Mouse (Mus musculus): ENCODE results near the gene Uckl1. TPM values are rescaled to one million over a fixed set of nuclear protein-coding genes. Genes with fewer than 3 reads are reported as not detected.

The Uckl1 gene
- total and polyA plus RNA-seq, 3 experiments = 16.0 to 31.9 (median 18.7) TPM

GRCm38 (mm10) chr2:181578790-181579618 lies 5.7 kb downstream of the Uckl1 start:
- dilution Hi-C loops (cut with MboI; ENCODE audit: extremely low pct_ligation_motif_present, extremely low pct_unique_long_range_greater_than_20kb, low sequenced_read_pairs) (no loop called here), in situ Hi-C loops (cut with MboI; ENCODE audit: low pct_ligation_motif_present, low pct_unique_long_range_greater_than_20kb, low sequenced_read_pairs) (loop anchor here (5.0 kb wide), 1 partner anchor 187 kb away; no protein-coding TSS in a partner anchor)
- no peak for DNase-seq (ENCODE audit: extremely low read depth)
- H3K27me3 ChIP-seq (replicated peaks) = no peaks in the 10 kb centered on the region
- peaks cover 4% of the 10 kb centered on the region; the same call in 1 of the 2 replicates for H3K79me2 ChIP-seq (replicated peaks; ENCODE audit: control insufficient read depth, extremely low read depth, insufficient read depth, poor library complexity, severe bottlenecking)
- H3K36me3 ChIP-seq (replicated peaks in 1 of 2; ENCODE audit: control insufficient read depth in 1 of 2, insufficient read depth in 1 of 2, low read length in 1 of 2) = peaks cover 8 to 52% of the 10 kb centered on the region in 2 experiments
- no peak overlapping the region for H3K27ac ChIP-seq (ENCODE audit: insufficient read depth, low read depth)
- no peaks in the 10 kb centered on the region for H3K9me3 ChIP-seq (replicated peaks; ENCODE audit: low read length)
- H3K4me1 ChIP-seq (ENCODE audit: control insufficient read depth in 1 of 2, insufficient read depth in 2 of 2) = peaks cover 3 to 25% of the 10 kb centered on the region in 2 experiments; a peak in 2 of 4 replicates
- H3K4me2 ChIP-seq (ENCODE audit: insufficient read depth, low read depth, poor library complexity, severe bottlenecking) = no peak overlapping the region
- TF ChIP-seq JUN (IDR thresholded peaks at IDR 0.05; ENCODE audit: insufficient read depth, low read depth, low read length) = no peak
- no peak for TF ChIP-seq ZNF384 (IDR thresholded peaks at IDR 0.05; ENCODE audit: low read depth, low read length)
- no peak for TF ChIP-seq PAX5 (IDR thresholded peaks at IDR 0.05; ENCODE audit: low read length)
- TF ChIP-seq ZKSCAN1 (IDR thresholded peaks at IDR 0.05; ENCODE audit: borderline replicate concordance, low read depth, low read length) = no peak
- no peak for TF ChIP-seq CTCF (conservative IDR thresholded peaks at IDR 0.05 in 1 of 2, IDR thresholded peaks at IDR 0.05 in 1 of 2; ENCODE audit: low read depth in 2 of 2, low read length in 2 of 2)
- no peak for TF ChIP-seq ZMIZ1 (IDR thresholded peaks at IDR 0.05; ENCODE audit: low read depth, low read length)
- no peak for TF ChIP-seq KAT2A (IDR thresholded peaks at IDR 0.05; ENCODE audit: insufficient replicate concordance, low read length)
- TF ChIP-seq MAZ (IDR thresholded peaks at IDR 0.05; ENCODE audit: low read depth, low read length) = no peak
- no peak for TF ChIP-seq ETS1 (conservative IDR thresholded peaks at IDR 0.05; ENCODE audit: low read depth, low read length)
- H3K9ac ChIP-seq (ENCODE audit: insufficient read depth, low read depth) = no peak overlapping the region
- no peak overlapping the region for H3K4me3 ChIP-seq (replicated peaks in 1 of 3; ENCODE audit: low read depth in 2 of 3, low read length in 2 of 3, poor library complexity in 1 of 3)

DNA sequence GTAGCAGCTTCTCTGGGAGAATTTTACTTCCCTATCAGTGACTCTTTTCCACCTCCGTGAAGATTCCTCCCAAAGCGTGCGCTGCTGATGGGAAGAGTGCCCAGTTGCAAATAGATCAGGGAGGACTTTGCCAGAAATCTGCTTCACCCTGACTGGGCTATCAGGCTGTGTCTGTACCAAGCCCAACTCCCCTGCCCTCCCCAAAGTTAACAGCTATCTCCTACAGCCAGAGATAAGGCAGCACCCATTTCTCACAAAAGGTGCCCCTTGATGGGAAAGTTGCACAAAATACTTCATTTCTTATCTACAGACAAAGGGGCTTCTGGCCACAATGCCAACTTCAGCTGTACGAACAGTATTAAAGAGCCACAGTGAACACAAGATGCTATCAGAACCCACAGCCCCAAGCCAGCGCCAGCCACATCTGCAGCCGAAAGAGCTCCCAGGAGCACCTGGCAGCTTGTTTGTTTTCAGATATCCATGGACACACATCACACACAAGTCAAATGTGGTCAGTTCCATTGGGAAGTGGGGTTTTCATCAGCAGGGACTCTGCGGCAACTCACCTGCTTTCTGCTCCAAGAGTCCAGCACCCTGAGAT lies 6.6 kb downstream of the Uckl1 start:
- no peak overlapping the region for H3K27ac ChIP-seq (ENCODE audit: insufficient read depth, low read depth)
- H3K9me3 ChIP-seq (replicated peaks; ENCODE audit: low read length) = no peaks in the 10 kb centered on the region
- TF ChIP-seq KAT2A (IDR thresholded peaks at IDR 0.05; ENCODE audit: insufficient replicate concordance, low read length) (no peak), BHLHE40 (IDR thresholded peaks at IDR 0.05; ENCODE audit: low read depth, low read length) (no peak), NRF1 (IDR thresholded peaks at IDR 0.05; ENCODE audit: low read depth, low read length) (no peak), ZMIZ1 (IDR thresholded peaks at IDR 0.05; ENCODE audit: low read depth, low read length) (no peak), POLR2A (IDR thresholded peaks at IDR 0.05; ENCODE audit: low read depth, low read length) (no peak), ELF1 (IDR thresholded peaks at IDR 0.05; ENCODE audit: low read depth, low read length) (no peak), IRF4 (IDR thresholded peaks at IDR 0.05; ENCODE audit: low read depth, low read length) (no peak), MEF2A (IDR thresholded peaks at IDR 0.05; ENCODE audit: borderline replicate concordance, low read depth, low read length) (no peak), MAX (IDR thresholded peaks at IDR 0.05; ENCODE audit: low read length) (no peak)
- H3K27me3 ChIP-seq (replicated peaks) = no peaks in the 10 kb centered on the region
- dilution Hi-C loops (cut with MboI; ENCODE audit: extremely low pct_ligation_motif_present, extremely low pct_unique_long_range_greater_than_20kb, low sequenced_read_pairs) = no loop called here
- no peak overlapping the region for H3K9ac ChIP-seq (ENCODE audit: insufficient read depth, low read depth)
- in situ Hi-C loops (cut with MboI; ENCODE audit: low pct_ligation_motif_present, low pct_unique_long_range_greater_than_20kb, low sequenced_read_pairs) = loop anchor here (5.0 kb wide), 1 partner anchor 186 kb away; no protein-coding TSS in a partner anchor
- H3K79me2 ChIP-seq (replicated peaks; ENCODE audit: control insufficient read depth, extremely low read depth, insufficient read depth, poor library complexity, severe bottlenecking) = peaks cover 4% of the 10 kb centered on the region; the same call in 1 of the 2 replicates
- H3K4me2 ChIP-seq (ENCODE audit: insufficient read depth, low read depth, poor library complexity, severe bottlenecking) = no peak overlapping the region
- no peak for DNase-seq (ENCODE audit: extremely low read depth)
- peaks cover 3 to 25% of the 10 kb centered on the region in 2 experiments; a peak in 2 of 4 replicates for H3K4me1 ChIP-seq (ENCODE audit: control insufficient read depth in 1 of 2, insufficient read depth in 2 of 2)
- H3K4me3 ChIP-seq (replicated peaks in 1 of 3; ENCODE audit: low read depth in 2 of 3, low read length in 2 of 3, poor library complexity in 1 of 3) = no peak overlapping the region
- peaks cover 14 to 53% of the 10 kb centered on the region in 2 experiments for H3K36me3 ChIP-seq (replicated peaks in 1 of 2; ENCODE audit: control insufficient read depth in 1 of 2, insufficient read depth in 1 of 2, low read length in 1 of 2)
